22 mouse cellular contexts compared by ENCODE assay signal in the genomic region with DNA sequence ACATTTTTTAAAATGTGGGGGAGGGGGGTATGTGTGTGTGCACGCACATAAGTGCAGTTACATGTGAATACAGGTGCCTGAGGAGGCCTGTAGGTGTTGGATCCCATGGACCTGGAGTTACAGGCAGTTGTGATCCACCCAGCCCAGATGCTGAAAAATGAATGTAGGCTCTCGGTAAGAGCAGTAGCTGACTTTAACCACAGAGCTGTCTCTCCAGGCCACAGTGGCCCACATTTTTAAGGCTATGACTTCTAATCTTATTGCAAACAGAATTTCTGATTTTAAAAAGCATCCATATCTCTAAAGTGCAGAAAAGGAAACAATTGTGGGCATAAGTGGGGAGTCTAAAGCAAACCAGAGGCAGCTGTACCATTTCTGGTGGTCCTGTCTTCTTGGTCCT.
"Had no signal": no experiment of that assay in that cellular context is flagged by ENCODE, and none has a peak within 500 bp of the region (broad histone marks: within the 10 kb centered on the region; RNA-seq: fewer than 3 reads in every experiment).

No protein-coding gene starts in this region.

- H3K9me3 ChIP-seq: heart, embryonic 10.5 days; heart, embryonic 12.5 days; hindbrain, embryonic 13.5 days; hindbrain, embryonic 15.5 days; kidney, embryonic 15.5 days; limb, embryonic 13.5 days; limb, embryonic 15.5 days; liver, embryonic 12.5 days had no signal

- H3K4me3 ChIP-seq: heart, embryonic 10.5 days; heart, embryonic 12.5 days; hindbrain, embryonic 13.5 days; hindbrain, embryonic 15.5 days; kidney, embryonic 15.5 days; limb, embryonic 13.5 days; limb, embryonic 15.5 days; liver, embryonic 12.5 days had no signal

- H3K4me2 ChIP-seq: heart, embryonic 12.5 days; hindbrain, embryonic 13.5 days; hindbrain, embryonic 15.5 days; kidney, embryonic 15.5 days; limb, embryonic 13.5 days; limb, embryonic 15.5 days; liver, embryonic 12.5 days had no signal

- H3K27me3 ChIP-seq: heart, embryonic 12.5 days; hindbrain, embryonic 13.5 days; hindbrain, embryonic 15.5 days; kidney, embryonic 15.5 days; limb, embryonic 13.5 days; limb, embryonic 15.5 days; liver, embryonic 12.5 days had no signal

- DNase-seq: gastrocnemius, postnatal 14 days; gastrocnemius, postnatal 36 days; heart, adult 18-20 months; heart, postnatal 10 days; kidney, adult 11 months; kidney, adult 2 months; kidney, adult 9 months; kidney, postnatal 14 days; kidney, postnatal 36 days; layer of hippocampus, adult 9-11 months; layer of hippocampus, postnatal 36 days; left cerebral cortex, postnatal 4 days had no signal

- H3K9ac ChIP-seq: heart, embryonic 12.5 days; hindbrain, embryonic 13.5 days; hindbrain, embryonic 15.5 days; kidney, embryonic 15.5 days; limb, embryonic 13.5 days; limb, embryonic 15.5 days; liver, embryonic 12.5 days had no signal

- H3K27ac ChIP-seq: heart, embryonic 10.5 days; hindbrain, embryonic 13.5 days; hindbrain, embryonic 15.5 days; hindbrain, postnatal 0 days; kidney, embryonic 15.5 days; kidney, postnatal 0 days; limb, embryonic 13.5 days; limb, embryonic 15.5 days; liver, embryonic 12.5 days had no signal

- H3K36me3 ChIP-seq: heart, embryonic 10.5 days; heart, embryonic 12.5 days; hindbrain, embryonic 13.5 days; hindbrain, embryonic 15.5 days; kidney, embryonic 15.5 days; limb, embryonic 13.5 days; limb, embryonic 15.5 days; liver, embryonic 12.5 days had no signal

- ATAC-seq: hindbrain, postnatal 0 days; liver, embryonic 12.5 days had no signal

- H3K4me1 ChIP-seq: heart, embryonic 10.5 days; heart, embryonic 12.5 days; hindbrain, embryonic 13.5 days; hindbrain, embryonic 15.5 days; kidney, embryonic 15.5 days; limb, embryonic 13.5 days; limb, embryonic 15.5 days; liver, embryonic 12.5 days had no signal
